Mouse (Mus musculus) left cerebral cortex, postnatal 10 days (tissue): ENCODE data around the gene Zfp948. TPM values are rescaled to one million over a fixed set of nuclear protein-coding genes. Genes with fewer than 3 reads are reported as not detected.
"Not testable (repeated sequence)": the region's sequence is repeated elsewhere in the genome, so short reads cannot be mapped to it uniquely, and the experiment has no call there.

Experiments used
- DNase-seq, 2 experiments: peaks; one replicate each; pipeline ENCODE4 v3.0.0; 2021 to 2022; ENCODE audit warnings: low spot score in 2 of 2, mixed read lengths in 1 of 2; ENCODE audit errors: extremely low spot score in 1 of 2
- intact Hi-C: fragments of 180-260 bp; cut with DNase I; formaldehyde crosslinking; loops from one replicate; pipeline ENCODE4 v1.15.1; 2025
- total RNA-seq, 2 experiments: library from RNA; stranded (reverse); gene quantifications; 2 replicates each; pipeline ENCODE4 v1.2.3; 2021

The Zfp948 gene
- total RNA-seq, 2 experiments from 2014 or later: 17.1 to 17.6 TPM

- no peak for DNase-seq
- intact Hi-C loops: no loop called here
These were observed 49.5 kb downstream of the Zfp948 start for GRCm38 (mm10) chr17:21616356-21616755.

- DNase-seq: no peak
- intact Hi-C loops: no loop called here
These were observed 50.5 kb downstream of the Zfp948 start for GRCm38 (mm10) chr17:21617352-21617751.

GRCm38 (mm10) chr17:21623647-21624046, 56.8 kb downstream of the Zfp948 start:
- intact Hi-C loops: no loop called here
- DNase-seq: no peak

GRCm38 (mm10) chr17:21635758-21636157, 69.0 kb downstream of the Zfp948 start:
- intact Hi-C loops, DNase-seq: not testable (repeated sequence)

Other genes with a start within 250 kb of the Zfp948 start
- gene Zfp677, start 183.3 kb upstream of the Zfp948 start, total RNA-seq: 1 to 10 TPM; 1.5 to 1.9 TPM
- 1 to 10 TPM; 1.3 to 1.4 TPM for gene Zfp54, start 143.8 kb upstream of the Zfp948 start, total RNA-seq
- 1 to 10 TPM; 3.7 to 4.5 TPM for gene Zfp51, start 116.6 kb upstream of the Zfp948 start, total RNA-seq
- gene Zfp53, start 78.0 kb upstream of the Zfp948 start, total RNA-seq: 1 to 10 TPM; 4.9 to 5.4 TPM
- gene Zfp52, start 31.5 kb upstream of the Zfp948 start, total RNA-seq: 1 to 10 TPM; 7.1 to 7.2 TPM
- gene Zfp983, start 83.6 kb downstream of the Zfp948 start, total RNA-seq: 10 to 100 TPM; 11.9 to 13.6 TPM
- 1 to 10 TPM; 4.9 to 8.5 TPM for gene Gm10226, start 124.9 kb downstream of the Zfp948 start, total RNA-seq
- gene Zfp760, start 140.7 kb downstream of the Zfp948 start, total RNA-seq: 1 to 10 TPM; 9.1 to 9.2 TPM
- gene Zfp229, start 163.8 kb downstream of the Zfp948 start, total RNA-seq: 1 to 10 TPM; 5.0 to 6.5 TPM